Mouse (Mus musculus) neural tube, embryonic 15.5 days (tissue): ENCODE results near the gene Ehbp1l1. TPM values are rescaled to one million over a fixed set of nuclear protein-coding genes. Genes with fewer than 3 reads are reported as not detected.

Experiments
- ATAC-seq: fragments of 200-750 bp; cut with Nextera tagmentation; 2 replicates; pipeline ENCODE4 v1.8.0; 2017; ENCODE audit warnings: mild to moderate bottlenecking, moderate TSS enrichment, moderate library complexity; ENCODE audit not compliant: low FRiP score
- H3K27ac ChIP-seq: fragments of 300-500 bp; sonication (generic); replicated peaks from 2 replicates; pipeline ENCODE4 v1.5.1; 2015; ENCODE audit warnings: mild to moderate bottlenecking, inconsistent platforms
- H3K27me3 ChIP-seq: fragments of 300-500 bp; sonication (generic); replicated peaks from 2 replicates; pipeline ENCODE4 v1.6.1; 2015; ENCODE audit warnings: inconsistent platforms
- H3K36me3 ChIP-seq: fragments of 300-500 bp; sonication (generic); 2 replicates; pipeline ENCODE4 v1.6.1; 2015; ENCODE audit warnings: inconsistent platforms
- H3K4me1 ChIP-seq: fragments of 300-500 bp; sonication (generic); 2 replicates; pipeline ENCODE4 v1.6.1; 2015; ENCODE audit warnings: inconsistent platforms
- H3K4me2 ChIP-seq: fragments of 300-500 bp; sonication (generic); 2 replicates; pipeline ENCODE4 v1.6.1; 2015; ENCODE audit warnings: inconsistent platforms, mild to moderate bottlenecking, moderate library complexity
- H3K4me3 ChIP-seq: fragments of 300-500 bp; sonication (generic); replicated peaks from 2 replicates; pipeline ENCODE4 v1.5.1; 2015; ENCODE audit warnings: mild to moderate bottlenecking, inconsistent platforms
- H3K9ac ChIP-seq: fragments of 300-500 bp; sonication (generic); replicated peaks from 2 replicates; pipeline ENCODE4 v1.6.1; 2015; ENCODE audit warnings: mild to moderate bottlenecking, inconsistent platforms
- H3K9me3 ChIP-seq: fragments of 300-500 bp; sonication (generic); replicated peaks from 2 replicates; pipeline ENCODE4 v1.6.1; 2016; ENCODE audit warnings: inconsistent platforms
- WGBS: fragments of 180-500 bp; shearing (Covaris S2); methylation state at CpG from one replicate; pipeline ENCODE4 v1.1.7; 2015; ENCODE audit warnings: mixed read lengths; 5-methylcytosine and 5-hydroxymethylcytosine counted together
- polyA plus RNA-seq: library from polyadenylated mRNA; unstranded; fragments of >200 nt; fragmentation: Nextera tagmentation; extraction: Ambion mirVana; gene quantifications from 2 replicates; pipeline ENCODE4 v1.2.1, GENCODE M21; 2015

Gene Ehbp1l1
- polyA plus RNA-seq, 1 experiment from 2014 or later = 15.9 TPM

GRCm38 (mm10) chr19:5695849-5696462 is 30.2 kb downstream of the Ehbp1l1 start:
- peaks cover 66% of the 10 kb centered on the region for H3K36me3 ChIP-seq
- no peaks in the 10 kb centered on the region for H3K27me3 ChIP-seq
- H3K4me2 ChIP-seq = peak overlapping the region; percentile 53
- WGBS = 16% methylated on average over 41 of the region's 41 CpGs
- no peaks in the 10 kb centered on the region for H3K9me3 ChIP-seq
- H3K9ac ChIP-seq = no peak overlapping the region
- no peak overlapping the region for H3K27ac ChIP-seq
- peaks cover 44% of the 10 kb centered on the region for H3K4me1 ChIP-seq
- no peak for ATAC-seq
- H3K4me3 ChIP-seq = peak overlapping the region; percentile 29

- Histone ChIP-seq H3K36me3 (peaks cover 44% of the 10 kb centered on the region), H3K9ac (0 out of 2 replicates have a peak overlapping the region, but pooled peaks have one; percentile 20), H3K4me2 (peak overlapping the region; percentile 95; the same call in 1 of the 2 replicates), H3K4me1 (peaks cover 63% of the 10 kb centered on the region), H3K27ac (no peak overlapping the region), H3K9me3 (no peaks in the 10 kb centered on the region), H3K27me3 (no peaks in the 10 kb centered on the region), H3K4me3 (no peak overlapping the region)
- ATAC-seq = no peak
- 89% methylated on average over 6 of the region's 6 CpGs for WGBS
These were observed 32.3 kb downstream of the Ehbp1l1 start for GRCm38 (mm10) chr19:5693801-5694200.

GRCm38 (mm10) chr19:5692913-5693396 is 33.2 kb downstream of the Ehbp1l1 start:
- Histone ChIP-seq H3K9me3 (no peaks in the 10 kb centered on the region), H3K27ac (peak overlapping the region; percentile 48; the same call in 1 of the 2 replicates), H3K36me3 (peaks cover 36% of the 10 kb centered on the region), H3K4me1 (peaks cover 64% of the 10 kb centered on the region), H3K9ac (no peak overlapping the region; the same call in 1 of the 2 replicates), H3K4me2 (peak overlapping the region; percentile 95), H3K4me3 (no peak overlapping the region), H3K27me3 (no peaks in the 10 kb centered on the region)
- 84% methylated on average over 10 of the region's 10 CpGs for WGBS
- no peak for ATAC-seq

GRCm38 (mm10) chr19:5692086-5692912 is 33.8 kb downstream of the Ehbp1l1 start:
- 66% methylated on average over 10 of the region's 10 CpGs for WGBS
- no peaks in the 10 kb centered on the region for H3K27me3 ChIP-seq
- H3K4me1 ChIP-seq = peaks cover 71% of the 10 kb centered on the region
- H3K36me3 ChIP-seq = peaks cover 29% of the 10 kb centered on the region
- H3K4me2 ChIP-seq = peak overlapping the region; percentile 95
- peak overlapping the region; percentile 86; the same call in 1 of the 2 replicates for H3K4me3 ChIP-seq
- H3K9me3 ChIP-seq = no peaks in the 10 kb centered on the region
- no peak for ATAC-seq
- H3K27ac ChIP-seq = peak overlapping the region; percentile 48
- H3K9ac ChIP-seq = peak overlapping the region; percentile 77; the same call in 1 of the 2 replicates

GRCm38 (mm10) chr19:5691601-5692000 is 34.5 kb downstream of the Ehbp1l1 start:
- Histone ChIP-seq H3K27ac (peak overlapping the region; percentile 48), H3K36me3 (peaks cover 22% of the 10 kb centered on the region), H3K4me1 (peaks cover 75% of the 10 kb centered on the region), H3K27me3 (no peaks in the 10 kb centered on the region), H3K9me3 (no peaks in the 10 kb centered on the region), H3K9ac (peak overlapping the region; percentile 77; the same call in 1 of the 2 replicates), H3K4me3 (peak overlapping the region; percentile 86), H3K4me2 (peak overlapping the region; percentile 95)
- ATAC-seq = no peak
- WGBS = 89% methylated on average over 5 of the region's 5 CpGs

- Histone ChIP-seq H3K4me2 (peak overlapping the region; percentile 95), H3K9me3 (no peaks in the 10 kb centered on the region), H3K4me3 (peak overlapping the region; percentile 86), H3K27me3 (no peaks in the 10 kb centered on the region), H3K27ac (peak overlapping the region; percentile 91), H3K9ac (peak overlapping the region; percentile 77), H3K36me3 (peaks cover 31% of the 10 kb centered on the region), H3K4me1 (peaks cover 64% of the 10 kb centered on the region)
- ATAC-seq = no peak
- WGBS = 80% methylated on average over 15 of the region's 15 CpGs
These were observed 35.8 kb downstream of the Ehbp1l1 start for GRCm38 (mm10) chr19:5690343-5690735.

GRCm38 (mm10) chr19:5689565-5690342 is 36.4 kb downstream of the Ehbp1l1 start:
- Histone ChIP-seq H3K4me1 (peaks cover 60% of the 10 kb centered on the region), H3K4me3 (peak overlapping the region; percentile 86), H3K9me3 (no peaks in the 10 kb centered on the region), H3K36me3 (peaks cover 37% of the 10 kb centered on the region), H3K27ac (peak overlapping the region; percentile 91), H3K4me2 (peak overlapping the region; percentile 95), H3K9ac (peak overlapping the region; percentile 77), H3K27me3 (no peaks in the 10 kb centered on the region)
- ATAC-seq = peak; percentile 18; the same call in 1 of the 2 replicates
- 11% methylated on average over 42 of the region's 42 CpGs for WGBS

GRCm38 (mm10) chr19:5689088-5689428 is 37.1 kb downstream of the Ehbp1l1 start:
- H3K36me3 ChIP-seq = peaks cover 39% of the 10 kb centered on the region
- peak overlapping the region; percentile 95 for H3K4me2 ChIP-seq
- ATAC-seq = no peak
- no peaks in the 10 kb centered on the region for H3K9me3 ChIP-seq
- peak overlapping the region; percentile 77 for H3K9ac ChIP-seq
- 1% methylated on average over 7 of the region's 7 CpGs for WGBS
- peak overlapping the region; percentile 86 for H3K4me3 ChIP-seq
- peaks cover 60% of the 10 kb centered on the region for H3K4me1 ChIP-seq
- peak overlapping the region; percentile 91 for H3K27ac ChIP-seq
- H3K27me3 ChIP-seq = no peaks in the 10 kb centered on the region

- WGBS = under 1% methylated on average over 69 of the region's 69 CpGs
- Histone ChIP-seq H3K4me3 (peak within 1 kb of the TSS; percentile 86), H3K36me3 (peaks cover 39% of the 10 kb centered on the region), H3K9ac (peak within 1 kb of the TSS; percentile 84), H3K9me3 (no peaks in the 10 kb centered on the region), H3K27me3 (no peaks in the 10 kb centered on the region), H3K27ac (peak within 1 kb of the TSS; percentile 91), H3K4me2 (peak within 1 kb of the TSS; percentile 95), H3K4me1 (peaks cover 55% of the 10 kb centered on the region)
- ATAC-seq = peak; percentile 96
These were observed 37.7 kb downstream of the Ehbp1l1 start, which contains the start of the genes Map3k11 and Pcnx3 for GRCm38 (mm10) chr19:5688200-5689087. TSS of gene Map3k11 (plus strand) at chr19:5688742. TSS of gene Pcnx3 (minus strand) at chr19:5688908.

GRCm38 (mm10) chr19:5687738-5688137 is 38.4 kb downstream of the Ehbp1l1 start:
- Histone ChIP-seq H3K27me3 (no peaks in the 10 kb centered on the region), H3K9ac (peak overlapping the region; percentile 84), H3K9me3 (no peaks in the 10 kb centered on the region), H3K36me3 (peaks cover 39% of the 10 kb centered on the region), H3K4me1 (peaks cover 49% of the 10 kb centered on the region), H3K4me3 (peak overlapping the region; percentile 86), H3K27ac (peak overlapping the region; percentile 91), H3K4me2 (peak overlapping the region; percentile 95)
- WGBS = 16% methylated on average over 9 of the region's 9 CpGs
- no peak for ATAC-seq
